Mouse (Mus musculus): ENCODE measurements around the gene Hist1h1e. TPM values are rescaled to one million over a fixed set of nuclear protein-coding genes. Genes with fewer than 3 reads are reported as not detected.

Hist1h1e gene
- polyA plus RNA-seq, 1 experiment from 2014 or later: 11.6 TPM

GRCm38 (mm10) chr13:23571022-23571503 is 51.3 kb downstream of the Hist1h1e start, which contains the start of the genes Hist1h2ae and Hist1h2bg:
Gene Hist1h2ae (minus strand): TSS chr13:23571220.
Gene Hist1h2bg (plus strand): TSS chr13:23571396.
- Histone ChIP-seq H3K27me3 (replicated peaks) (no peaks in the 10 kb centered on the region), H3K27ac (ENCODE audit: poor library complexity, severe bottlenecking) (peak within 1 kb of the TSS; percentile 97), H3K4me2 (peak within 1 kb of the TSS; percentile 70), H3K9ac (peak within 1 kb of the TSS; percentile 81), H3K4me3 (peak within 1 kb of the TSS; percentile 60), H3K4me1 (replicated peaks) (peaks cover 8% of the 10 kb centered on the region), H3K36me3 (no peaks in the 10 kb centered on the region), H3K9me3 (replicated peaks) (no peaks in the 10 kb centered on the region)
- WGBS: 0% methylated on average over 18 of the region's 18 CpGs
- ATAC-seq (ENCODE audit: insufficient number of reproducible peaks, low FRiP score): peak; percentile 86

Small RNA genes lying within 50 kb of the gene (microRNA-seq; reads per million reads assigned to microRNA genes)
- gene Gm44359 (not detected), gene Gm44394 (not detected)

Other genes starting within 250 kb of the Hist1h1e start
- gene Abt1, start 198.7 kb downstream of the Hist1h1e start, polyA plus RNA-seq (2016; fragmentation: Nextera tagmentation; extraction: Ambion mirVana): 8.1 and 8.9 TPM in 2 replicates
- 2.6 and 2.9 TPM in 2 replicates for gene Btn1a1, start 156.7 kb downstream of the Hist1h1e start, polyA plus RNA-seq (2016; fragmentation: Nextera tagmentation; extraction: Ambion mirVana)
- gene Btn2a2, start 133.7 kb downstream of the Hist1h1e start, polyA plus RNA-seq (2016; fragmentation: Nextera tagmentation; extraction: Ambion mirVana): 0.45 and 0.58 TPM in 2 replicates
- 4.4 and 5.2 TPM in 2 replicates for gene Hist1h4h, start 91.5 kb downstream of the Hist1h1e start, polyA plus RNA-seq (2016; fragmentation: Nextera tagmentation; extraction: Ambion mirVana)
- 2.7 and 7.0 TPM in 2 replicates for gene Hist1h2af, start 88.7 kb downstream of the Hist1h1e start, polyA plus RNA-seq (2016; fragmentation: Nextera tagmentation; extraction: Ambion mirVana)
- gene Hist1h3g, start 87.1 kb downstream of the Hist1h1e start, polyA plus RNA-seq (2016; fragmentation: Nextera tagmentation; extraction: Ambion mirVana): 3.9 and 4.0 TPM in 2 replicates
- 0.26 and 0.28 TPM in 2 replicates for gene Hist1h2bh, start 79.2 kb downstream of the Hist1h1e start, polyA plus RNA-seq (2016; fragmentation: Nextera tagmentation; extraction: Ambion mirVana)
- gene Hist1h3f, start 78.5 kb downstream of the Hist1h1e start, polyA plus RNA-seq (2016; fragmentation: Nextera tagmentation; extraction: Ambion mirVana): 0.32 and 0.36 TPM in 2 replicates
- gene Hist1h4f, start 70.9 kb downstream of the Hist1h1e start, polyA plus RNA-seq (2016; fragmentation: Nextera tagmentation; extraction: Ambion mirVana): 0.95 TPM in 1 of 2 replicates, not detected in the other
- 0.21 and 0.26 TPM in 2 replicates for gene Hist1h1d, start 69.3 kb downstream of the Hist1h1e start, polyA plus RNA-seq (2016; fragmentation: Nextera tagmentation; extraction: Ambion mirVana)
- gene Hist1h3e, start 60.2 kb downstream of the Hist1h1e start, polyA plus RNA-seq (2016; fragmentation: Nextera tagmentation; extraction: Ambion mirVana): 1.7 and 2.1 TPM in 2 replicates
- gene Hist1h2ae, start 51.3 kb downstream of the Hist1h1e start, polyA plus RNA-seq (2016; fragmentation: Nextera tagmentation; extraction: Ambion mirVana): 40.3 and 45.8 TPM in 2 replicates
- 4.5 and 4.8 TPM in 2 replicates for gene Hist1h2bg, start 51.2 kb downstream of the Hist1h1e start, polyA plus RNA-seq (2016; fragmentation: Nextera tagmentation; extraction: Ambion mirVana)
- 1.5 and 2.0 TPM in 2 replicates for gene Hist1h2bf, start 48.4 kb downstream of the Hist1h1e start, polyA plus RNA-seq (2016; fragmentation: Nextera tagmentation; extraction: Ambion mirVana)
- 1.1 and 2.3 TPM in 2 replicates for gene Hist1h2ad, start 48.2 kb downstream of the Hist1h1e start, polyA plus RNA-seq (2016; fragmentation: Nextera tagmentation; extraction: Ambion mirVana)
- gene Hist1h3d, start 46.8 kb downstream of the Hist1h1e start, polyA plus RNA-seq (2016; fragmentation: Nextera tagmentation; extraction: Ambion mirVana): 1.4 and 1.6 TPM in 2 replicates
- gene Hist1h4d, start 41.0 kb downstream of the Hist1h1e start, polyA plus RNA-seq (2016; fragmentation: Nextera tagmentation; extraction: Ambion mirVana): 43.5 and 46.9 TPM in 2 replicates
- 1.2 and 2.0 TPM in 2 replicates for gene Hist1h2be, start 1.4 kb downstream of the Hist1h1e start, polyA plus RNA-seq (2016; fragmentation: Nextera tagmentation; extraction: Ambion mirVana)
- 0.70 and 0.78 TPM in 2 replicates for gene Hist1h2ac, start 61.4 kb upstream of the Hist1h1e start, polyA plus RNA-seq (2016; fragmentation: Nextera tagmentation; extraction: Ambion mirVana)
- gene Hist1h2bc, start 61.6 kb upstream of the Hist1h1e start, polyA plus RNA-seq (2016; fragmentation: Nextera tagmentation; extraction: Ambion mirVana): 43.6 and 49.5 TPM in 2 replicates
- gene Hist1h1t, start 73.3 kb upstream of the Hist1h1e start, polyA plus RNA-seq (2016; fragmentation: Nextera tagmentation; extraction: Ambion mirVana): not detected in 2 replicates
- 2.7 and 3.5 TPM in 2 replicates for gene Hist1h4c, start 75.9 kb upstream of the Hist1h1e start, polyA plus RNA-seq (2016; fragmentation: Nextera tagmentation; extraction: Ambion mirVana)
- 10.5 and 13.2 TPM in 2 replicates for gene Hfe, start 88.3 kb upstream of the Hist1h1e start, polyA plus RNA-seq (2016; fragmentation: Nextera tagmentation; extraction: Ambion mirVana)
- gene Hist1h1c, start 116.2 kb upstream of the Hist1h1e start, polyA plus RNA-seq (2016; fragmentation: Nextera tagmentation; extraction: Ambion mirVana): 36.5 and 41.9 TPM in 2 replicates
- 3.0 and 5.1 TPM in 2 replicates for gene Hist1h3c, start 123.0 kb upstream of the Hist1h1e start, polyA plus RNA-seq (2016; fragmentation: Nextera tagmentation; extraction: Ambion mirVana)
- 0.88 and 1.4 TPM in 2 replicates for gene Hist1h2bb, start 124.2 kb upstream of the Hist1h1e start, polyA plus RNA-seq (2016; fragmentation: Nextera tagmentation; extraction: Ambion mirVana)
- 16.7 and 20.9 TPM in 2 replicates for gene Hist1h2ab, start 128.6 kb upstream of the Hist1h1e start, polyA plus RNA-seq (2016; fragmentation: Nextera tagmentation; extraction: Ambion mirVana)
- gene Hist1h3b, start 129.7 kb upstream of the Hist1h1e start, polyA plus RNA-seq (2016; fragmentation: Nextera tagmentation; extraction: Ambion mirVana): 3.4 and 3.5 TPM in 2 replicates
- gene Hist1h4b, start 134.5 kb upstream of the Hist1h1e start, polyA plus RNA-seq (2016; fragmentation: Nextera tagmentation; extraction: Ambion mirVana): 2.1 and 2.3 TPM in 2 replicates
- gene Hist1h4a, start 138.7 kb upstream of the Hist1h1e start, polyA plus RNA-seq (2016; fragmentation: Nextera tagmentation; extraction: Ambion mirVana): not detected in 2 replicates
- 1.7 and 3.5 TPM in 2 replicates for gene Hist1h3a, start 139.8 kb upstream of the Hist1h1e start, polyA plus RNA-seq (2016; fragmentation: Nextera tagmentation; extraction: Ambion mirVana)
- 0.54 and 1.4 TPM in 2 replicates for gene Hist1h1a, start 141.1 kb upstream of the Hist1h1e start, polyA plus RNA-seq (2016; fragmentation: Nextera tagmentation; extraction: Ambion mirVana)
- 0.13 TPM in 1 of 2 replicates, not detected in the other for gene Trim38, start 147.4 kb upstream of the Hist1h1e start, polyA plus RNA-seq (2016; fragmentation: Nextera tagmentation; extraction: Ambion mirVana)
- not detected in 2 replicates for gene Slc17a2, start 184.4 kb upstream of the Hist1h1e start, polyA plus RNA-seq (2016; fragmentation: Nextera tagmentation; extraction: Ambion mirVana)
- not detected in 2 replicates for gene Slc17a3, start 216.9 kb upstream of the Hist1h1e start, polyA plus RNA-seq (2016; fragmentation: Nextera tagmentation; extraction: Ambion mirVana)
- gene Slc17a1, start 245.2 kb upstream of the Hist1h1e start, polyA plus RNA-seq (2016; fragmentation: Nextera tagmentation; extraction: Ambion mirVana): not detected in 2 replicates

Measured in heart, embryonic 12.5 days (tissue).